Mouse (Mus musculus): ENCODE measurements around the gene Camk2g.

Gene Camk2g

GRCm38 (mm10) chr14:20793758-20794531 lies at the start of gene Camk2g:
Gene Camk2g (minus strand): TSS chr14:20794088.
- peak; percentile 91 for DNase-seq (ENCODE audit: low spot score)

GRCm38 (mm10) chr14:20842629-20843028 lies 48.7 kb upstream of the Camk2g start:
- DNase-seq (ENCODE audit: low spot score), result no peak

DNA sequence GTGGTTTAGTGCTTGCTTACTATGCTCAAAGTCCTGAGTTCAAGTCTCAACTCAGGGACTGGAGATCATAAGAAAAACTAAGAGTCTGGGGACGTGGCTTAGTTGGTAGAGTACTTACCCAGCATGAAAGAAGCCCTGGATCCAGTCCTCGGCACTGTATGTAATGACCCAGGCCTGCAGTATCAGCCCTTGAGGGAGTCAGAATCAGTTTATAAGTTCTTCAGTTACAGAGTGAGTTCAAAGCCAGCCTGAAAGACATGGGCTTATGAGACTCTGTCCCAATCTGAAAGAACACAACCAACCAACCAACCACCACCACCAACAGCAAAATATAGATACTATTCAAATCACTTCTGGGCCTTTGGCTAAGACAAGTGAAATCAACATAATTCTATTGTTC lies 47.6 kb upstream of the Camk2g start:
- DNase-seq (ENCODE audit: low spot score), result no peak

DNA sequence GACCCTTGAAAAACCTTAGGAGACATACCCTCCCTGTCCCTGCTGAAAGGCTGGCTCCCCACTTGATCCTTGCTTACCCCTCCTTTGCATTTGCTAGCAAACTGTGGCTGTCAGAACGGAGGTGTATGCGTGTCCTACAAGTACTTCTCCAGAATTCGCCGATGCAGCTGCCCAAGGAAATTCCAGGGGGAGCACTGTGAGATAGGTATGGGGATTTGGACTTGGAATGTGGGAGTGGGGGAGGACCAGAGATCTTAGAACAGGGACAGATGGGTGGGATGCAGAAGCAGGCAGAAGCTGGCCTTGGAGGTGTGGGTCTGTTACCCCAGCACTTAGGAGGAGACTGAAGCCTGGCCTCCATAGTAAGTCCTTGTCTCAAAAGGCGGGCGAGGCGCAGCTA lies 43.8 kb upstream of the Camk2g start:
- DNase-seq (ENCODE audit: low spot score), result no peak

DNA sequence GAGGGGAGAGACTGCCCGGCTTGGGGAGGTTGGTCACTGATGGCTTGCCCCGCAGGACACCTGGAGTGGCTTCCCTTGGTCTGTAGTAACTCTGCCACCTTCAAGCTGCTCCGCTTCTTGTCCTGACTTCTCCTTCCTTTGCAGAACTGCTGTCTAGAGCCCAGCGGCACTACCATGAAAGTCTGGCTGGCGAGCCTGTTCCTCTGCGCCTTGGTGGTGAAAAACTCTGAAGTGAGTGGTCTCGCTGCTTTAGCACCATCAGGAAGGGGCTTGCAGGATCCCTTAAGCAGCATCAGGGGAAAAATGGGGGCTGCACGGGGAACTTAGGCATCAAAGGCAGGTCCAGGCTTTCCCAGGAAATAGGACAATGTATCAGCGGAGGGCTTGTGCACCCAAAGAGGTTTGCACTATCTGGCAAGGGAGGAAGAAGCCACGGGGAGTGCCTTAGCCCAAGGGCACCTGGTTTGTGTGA lies 43.1 kb upstream of the Camk2g start:
- DNase-seq (ENCODE audit: low spot score), result no peak

DNA sequence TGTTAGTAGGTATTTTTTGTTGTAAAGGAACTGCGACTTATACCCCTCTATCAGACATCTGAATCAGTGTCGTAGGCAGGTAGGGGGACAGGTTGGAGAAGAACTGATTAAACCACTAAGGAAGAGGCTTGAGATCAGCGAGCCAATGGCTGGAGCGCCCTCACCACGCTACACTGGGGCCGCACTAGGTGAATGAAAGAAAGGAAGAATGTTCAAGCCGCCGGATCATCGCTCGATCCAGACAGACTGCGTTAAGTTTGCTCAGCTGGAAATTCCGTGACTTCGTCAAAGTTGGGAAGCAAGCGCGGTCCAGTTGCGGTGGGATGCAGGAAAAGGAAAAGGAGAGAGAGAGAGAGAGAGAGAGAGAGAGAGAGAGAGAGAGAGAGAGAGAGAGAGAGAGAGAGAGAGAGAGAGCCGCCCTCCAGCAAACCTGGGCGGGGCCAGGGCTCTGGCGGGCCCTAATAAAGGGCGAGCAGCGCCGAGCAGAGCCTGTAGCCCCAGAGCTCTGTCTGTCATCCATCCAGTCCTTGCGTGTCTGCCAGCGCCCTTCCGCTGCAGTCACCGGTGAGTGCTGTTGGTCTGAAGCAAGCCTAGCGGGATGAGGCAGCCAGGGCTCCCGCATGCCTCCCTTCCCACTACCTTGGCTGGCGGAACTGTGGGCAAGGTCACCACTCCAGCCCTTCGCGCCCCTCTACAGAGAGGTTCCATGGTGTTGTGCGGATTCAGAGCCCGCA lies 42.5 kb upstream of the Camk2g start, which contains the start of gene Plau:
Plau (plus strand) TSS at position 490 of the 734 bp plus-strand sequence.
- peak; percentile 68 for DNase-seq (ENCODE audit: low spot score)

GRCm38 (mm10) chr14:20834136-20834535 lies 40.2 kb upstream of the Camk2g start:
- no peak for DNase-seq (ENCODE audit: low spot score)

DNA sequence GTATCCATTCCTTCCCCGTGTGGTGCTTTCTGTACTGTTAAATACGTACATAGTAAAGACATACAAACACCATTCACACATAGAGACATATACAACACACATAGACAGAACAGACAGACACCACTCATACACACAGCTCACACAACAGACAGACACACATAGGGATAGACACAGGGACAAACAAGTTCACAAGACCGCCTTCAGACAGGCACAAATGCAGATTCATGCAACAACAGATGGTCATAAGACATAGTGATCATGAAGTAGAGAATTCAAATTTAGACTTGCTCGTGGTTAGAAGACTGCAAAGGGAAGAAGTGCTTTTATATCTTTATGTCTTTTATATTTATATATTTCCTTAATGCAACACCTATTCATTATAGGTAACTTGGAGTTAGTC lies 39.6 kb upstream of the Camk2g start:
- DNase-seq (ENCODE audit: low spot score), result no peak

- no peak for DNase-seq (ENCODE audit: low spot score)
These were observed 38.0 kb upstream of the Camk2g start for GRCm38 (mm10) chr14:20831915-20832314.

DNA sequence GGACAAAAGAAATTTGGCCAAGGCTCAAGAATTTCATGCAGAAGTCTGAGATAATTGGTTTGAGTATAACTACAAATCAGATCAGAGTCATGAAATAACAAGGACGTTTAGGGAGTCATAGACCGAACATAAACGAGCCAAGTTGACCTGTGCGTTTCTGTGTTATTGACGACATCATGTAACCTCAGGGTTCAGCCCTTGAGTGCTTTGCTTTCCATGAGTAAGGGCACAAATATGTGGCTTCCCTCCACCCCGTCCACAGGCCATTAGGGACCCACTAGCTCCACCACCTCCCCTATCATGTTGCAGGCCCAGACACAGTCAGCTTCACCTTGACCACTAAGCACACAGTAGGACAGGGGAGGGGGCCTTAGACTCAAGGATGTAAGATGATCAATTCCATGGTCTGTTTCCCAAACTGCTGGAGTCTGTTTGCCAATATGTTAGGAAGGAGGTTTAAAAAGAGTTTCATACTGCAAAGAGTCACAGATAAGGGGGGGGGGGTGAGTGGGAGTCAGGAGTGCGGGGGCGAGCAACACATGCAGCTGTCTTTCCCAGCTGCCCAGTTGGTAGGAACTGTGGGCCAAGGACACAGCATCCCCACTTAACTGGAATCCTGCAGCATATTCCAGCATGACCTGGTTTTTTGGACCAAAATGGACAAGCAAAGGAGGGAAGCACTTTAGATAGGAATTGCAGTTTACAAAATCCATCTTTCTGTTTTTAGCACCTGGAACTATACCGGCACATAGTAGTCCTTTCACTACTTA lies 37.4 kb upstream of the Camk2g start:
- no peak for DNase-seq (ENCODE audit: low spot score)

DNA sequence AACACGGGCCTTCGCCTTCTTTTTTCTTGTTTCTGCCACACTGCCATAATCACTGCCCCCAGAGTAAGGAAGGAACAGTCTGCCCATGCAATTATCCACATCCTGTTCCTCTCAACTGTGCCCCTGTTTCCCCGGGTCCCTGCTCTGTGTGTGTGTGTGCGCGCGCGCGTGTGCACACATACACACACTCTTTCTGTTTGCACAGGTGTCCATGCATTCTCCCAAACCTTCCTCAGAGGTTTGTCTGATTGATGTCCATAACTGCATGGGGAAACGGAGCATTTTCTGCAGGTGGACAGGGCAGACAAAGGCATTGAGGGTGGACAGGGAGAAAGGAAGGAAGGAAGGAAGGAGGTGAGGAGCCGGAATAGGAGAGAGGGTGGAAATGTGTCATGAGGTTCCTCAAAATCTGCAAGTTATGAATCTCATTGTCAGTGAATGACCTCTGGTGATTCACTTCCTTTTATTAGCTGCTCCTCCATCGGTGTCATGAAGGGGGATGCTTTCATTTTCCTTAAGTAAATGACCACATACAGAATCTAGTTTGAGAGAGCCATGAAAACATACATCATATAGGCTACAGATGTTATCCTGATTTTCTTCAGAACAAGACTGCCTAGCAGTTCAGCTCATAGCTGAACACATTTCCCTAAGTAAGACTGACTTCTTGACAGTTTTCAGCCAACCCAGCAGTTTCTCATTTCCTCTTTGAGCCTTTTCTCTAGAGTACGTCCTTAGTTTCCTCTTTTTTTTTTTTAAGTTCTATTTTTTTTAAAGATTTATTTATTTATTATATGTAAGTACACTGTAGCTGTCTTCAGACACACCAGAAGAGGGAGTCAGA lies 35.9 kb upstream of the Camk2g start:
- no peak for DNase-seq (ENCODE audit: low spot score)

GRCm38 (mm10) chr14:20828524-20828923 lies 34.6 kb upstream of the Camk2g start:
- DNase-seq (ENCODE audit: low spot score), result no peak

- DNase-seq (ENCODE audit: low spot score), result no peak
These were observed 33.6 kb upstream of the Camk2g start for GRCm38 (mm10) chr14:20827491-20827890.

DNA sequence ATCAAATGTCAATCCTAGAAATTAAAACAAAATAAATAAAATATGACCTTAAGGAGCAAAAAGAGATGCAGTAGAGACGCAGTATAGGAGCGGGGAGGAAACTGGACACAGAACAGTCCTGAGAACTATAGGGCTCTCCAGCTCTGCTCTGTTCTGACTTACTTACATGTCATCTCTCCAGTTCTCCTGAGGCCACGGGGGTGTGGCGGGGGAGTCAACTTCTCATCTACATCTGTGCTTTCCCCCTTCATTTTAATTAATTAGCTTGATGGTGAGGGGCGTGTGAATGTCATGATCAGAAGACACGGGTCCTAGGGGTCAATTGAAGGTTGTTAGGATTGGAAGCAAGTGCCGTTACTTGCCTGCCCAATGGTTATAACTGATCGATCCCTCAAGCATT lies 33.2 kb upstream of the Camk2g start:
- DNase-seq (ENCODE audit: low spot score), result no peak

DNA sequence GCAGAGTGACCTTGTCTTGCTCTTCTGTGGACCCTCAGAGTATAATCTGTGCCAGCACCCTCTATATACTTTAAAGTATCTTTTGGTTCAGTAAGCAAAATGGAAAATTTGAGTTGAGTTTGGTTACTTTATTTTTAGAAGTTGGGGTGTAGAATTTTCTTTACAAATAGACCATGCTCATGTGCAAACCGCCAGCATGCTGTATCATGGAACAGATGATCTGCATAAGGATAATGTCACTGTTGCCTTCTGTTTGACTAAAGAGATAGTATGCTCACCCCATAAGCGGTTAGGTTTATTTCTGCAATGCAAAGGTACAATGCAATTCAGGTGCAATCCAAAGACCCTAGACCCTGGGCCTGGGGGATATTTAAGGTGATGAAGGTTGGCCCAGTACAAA lies 31.6 kb upstream of the Camk2g start:
- no peak for DNase-seq (ENCODE audit: low spot score)

- DNase-seq (ENCODE audit: low spot score), result no peak
These were observed 30.6 kb upstream of the Camk2g start for GRCm38 (mm10) chr14:20824517-20824916.

- no peak for DNase-seq (ENCODE audit: low spot score)
These were observed 21.6 kb upstream of the Camk2g start for GRCm38 (mm10) chr14:20815448-20815847.

GRCm38 (mm10) chr14:20811779-20812406 lies 18.0 kb upstream of the Camk2g start:
- DNase-seq (ENCODE audit: low spot score), result no peak

- DNase-seq (ENCODE audit: low spot score), result no peak
These were observed 17.3 kb upstream of the Camk2g start for GRCm38 (mm10) chr14:20811236-20811635.

DNA sequence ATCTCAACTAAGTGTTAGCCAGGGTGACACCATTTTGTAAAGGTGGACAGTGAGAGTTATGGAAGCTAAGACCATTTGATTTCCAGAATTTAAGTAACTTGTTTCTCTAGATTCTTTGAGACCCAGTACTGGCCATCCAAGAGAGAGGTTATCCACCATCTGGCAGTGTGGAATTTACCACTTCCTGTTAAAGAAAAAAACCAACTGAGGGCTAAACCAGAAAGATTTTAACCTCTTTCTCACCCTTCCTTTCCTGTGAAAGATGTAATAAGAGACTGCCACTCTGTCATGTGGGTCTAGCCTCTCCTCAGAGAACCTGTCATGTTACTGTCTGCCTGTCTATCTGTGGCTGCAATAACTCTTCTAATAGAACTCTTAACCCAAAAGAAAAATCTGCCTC lies 15.9 kb upstream of the Camk2g start:
- no peak for DNase-seq (ENCODE audit: low spot score)

- no peak for DNase-seq (ENCODE audit: low spot score)
These were observed 15.5 kb upstream of the Camk2g start for GRCm38 (mm10) chr14:20809349-20809748.
